In genomic region chr7:27296518-27296917, GRCm38 (mm10) we compare ENCODE assay signal across 17 mouse cellular contexts.
"Had no signal": no experiment of that assay in that cellular context is flagged by ENCODE, and none has a peak within 500 bp of the region (broad histone marks: within the 10 kb centered on the region; RNA-seq: fewer than 3 reads in every experiment).

No protein-coding gene starts in this region.

- H3K27me3 ChIP-seq: limb, embryonic 13.5 days; lung, embryonic 15.5 days; neural tube, embryonic 12.5 days; stomach, embryonic 15.5 days had no signal

- H3K4me2 ChIP-seq: limb, embryonic 13.5 days; liver, embryonic 12.5 days; liver, embryonic 15.5 days; lung, embryonic 15.5 days; midbrain, embryonic 11.5 days; neural tube, embryonic 12.5 days; neural tube, embryonic 15.5 days; stomach, embryonic 15.5 days had no signal

- H3K4me3 ChIP-seq: limb, embryonic 10.5 days; limb, embryonic 13.5 days; liver, embryonic 12.5 days; liver, embryonic 15.5 days; lung, embryonic 15.5 days; neural tube, embryonic 12.5 days; neural tube, embryonic 15.5 days; stomach, embryonic 15.5 days had no signal

- H3K36me3 ChIP-seq: limb, embryonic 10.5 days; limb, embryonic 13.5 days; liver, embryonic 12.5 days; liver, embryonic 15.5 days; lung, embryonic 15.5 days; neural tube, embryonic 12.5 days; neural tube, embryonic 15.5 days; stomach, embryonic 15.5 days had no signal

- ATAC-seq: liver, embryonic 12.5 days had no signal

- H3K4me1 ChIP-seq: limb, embryonic 10.5 days; limb, embryonic 13.5 days; liver, embryonic 12.5 days; liver, embryonic 15.5 days; neural tube, embryonic 12.5 days; neural tube, embryonic 15.5 days; stomach, embryonic 15.5 days had no signal

- DNase-seq: liver; midbrain, embryonic 14.5 days; right cerebral cortex, adult 18-20 months; right cerebral cortex, postnatal 14 days; right cerebral cortex, postnatal 4 days; thymus, adult 18-20 months; thymus, postnatal 36 days had no signal

- H3K27ac ChIP-seq: kidney, postnatal 0 days; limb, embryonic 10.5 days; limb, embryonic 13.5 days; liver, embryonic 12.5 days; liver, embryonic 15.5 days; lung, embryonic 15.5 days; neural tube, embryonic 12.5 days; neural tube, embryonic 15.5 days had no signal

- H3K9me3 ChIP-seq: limb, embryonic 10.5 days; limb, embryonic 13.5 days; liver, embryonic 12.5 days; liver, embryonic 15.5 days; lung, embryonic 15.5 days; neural tube, embryonic 12.5 days; neural tube, embryonic 15.5 days; stomach, embryonic 15.5 days had no signal

- H3K9ac ChIP-seq: limb, embryonic 13.5 days; liver, embryonic 12.5 days; liver, embryonic 15.5 days; lung, embryonic 15.5 days; neural tube, embryonic 12.5 days; neural tube, embryonic 15.5 days; stomach, embryonic 15.5 days had no signal
